Mouse (Mus musculus): ENCODE measurements at regions not wholly inside any gene's neighbourhood (a gene's known extent, or its start where the extent isn't known, plus 50 kb on each side); places are given as distances from the start of the nearest gene placed in this dataset.

DNA sequence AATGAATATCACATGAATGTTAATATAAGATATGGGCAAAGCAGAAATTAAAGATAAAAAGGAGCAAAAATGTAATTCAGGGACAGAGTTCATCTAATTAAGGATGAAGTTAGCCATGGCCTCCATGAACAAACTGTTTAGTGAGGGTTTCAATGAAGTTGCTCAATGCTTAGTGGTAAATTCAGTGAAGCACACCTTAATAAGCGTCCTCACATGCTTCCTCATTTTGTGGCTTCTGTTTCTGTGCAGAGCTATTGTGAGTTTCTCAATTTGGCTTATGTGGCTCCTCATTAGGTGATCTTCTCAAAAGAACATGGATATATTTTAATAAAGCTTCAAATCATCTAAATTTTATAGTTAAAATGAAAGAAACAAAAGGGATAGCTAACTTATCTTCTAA is 1174.8 kb upstream of the Slc10a2 start:
- 85% methylated on average over 1 of the region's 1 CpGs for WGBS
- no peak for ATAC-seq (ENCODE audit: low FRiP score, low read depth)

More for the DNA sequence above, 1174.8 kb upstream of the Slc10a2 start:
- H3K4me2 ChIP-seq (replicated peaks) = no peak overlapping the region
- no peaks in the 10 kb centered on the region for H3K36me3 ChIP-seq
- no peaks in the 10 kb centered on the region for H3K4me1 ChIP-seq
- H3K4me3 ChIP-seq = no peak overlapping the region
- H3K27me3 ChIP-seq = no peaks in the 10 kb centered on the region
- H3K9me3 ChIP-seq = no peaks in the 10 kb centered on the region
- no peak overlapping the region for H3K9ac ChIP-seq
- H3K27ac ChIP-seq = no peak overlapping the region
